Mouse (Mus musculus): ENCODE results near the gene Gm20661.

- TF ChIP-seq CTCF (IDR thresholded peaks at IDR 0.05; ENCODE audit: borderline replicate concordance, insufficient read depth, low read depth, low read length) (no peak), POLR2A (IDR thresholded peaks at IDR 0.05; ENCODE audit: borderline replicate concordance, insufficient read depth, low read length) (no peak)
Measured at GRCm38 (mm10) chr9:107982681-107983346, at the start of gene Gm20661.

All from cerebellum, adult 2 months (tissue).